Mouse (Mus musculus): ENCODE results near the gene Adam20. TPM values are rescaled to one million over a fixed set of nuclear protein-coding genes. Genes with fewer than 3 reads are reported as not detected.

Gene Adam20
- polyA plus RNA-seq (2012; rRNA removed), result not detected in 2 replicates

GRCm38 (mm10) chr8:40792973-40793372 lies at the start of gene Adam20:
Adam20 (plus strand) TSS chr8:40793273.

GRCm38 (mm10) chr8:40751908-40752307 lies 41.2 kb upstream of the Adam20 start, which contains the start of gene Adam25:
Adam25 (plus strand) TSS chr8:40752208.

Other genes starting within 250 kb of the Adam20 start
- not detected in 2 replicates for gene Adam24, start 118.2 kb upstream of the Adam20 start, polyA plus RNA-seq (2012; rRNA removed)
- gene Adam25, start 41.1 kb upstream of the Adam20 start, polyA plus RNA-seq (2012; rRNA removed), result not detected in 2 replicates
- not detected in 2 replicates for gene Adam39, start 29.7 kb downstream of the Adam20 start, polyA plus RNA-seq (2012; rRNA removed)

Measured in central nervous system, embryonic 14 days (tissue).